Mouse (Mus musculus) adrenal gland, adult 18-20 months (tissue): ENCODE measurements around the gene Igfbp5. TPM values are rescaled to one million over a fixed set of nuclear protein-coding genes. Genes with fewer than 3 reads are reported as not detected.

Experiments
- DNase-seq, 2 experiments: peaks; one replicate each; pipeline ENCODE4 v3.0.0; 2021 to 2022; ENCODE audit warnings: low spot score in 2 of 2
- total RNA-seq, 2 experiments: library from RNA; stranded (reverse); gene quantifications; 1 replicate in 1 of 2; 2 replicates in 1 of 2; pipeline ENCODE4 v1.2.3; 2021

The Igfbp5 gene
- total RNA-seq, 2 experiments from 2014 or later: 99.0 to 159 TPM

DNA sequence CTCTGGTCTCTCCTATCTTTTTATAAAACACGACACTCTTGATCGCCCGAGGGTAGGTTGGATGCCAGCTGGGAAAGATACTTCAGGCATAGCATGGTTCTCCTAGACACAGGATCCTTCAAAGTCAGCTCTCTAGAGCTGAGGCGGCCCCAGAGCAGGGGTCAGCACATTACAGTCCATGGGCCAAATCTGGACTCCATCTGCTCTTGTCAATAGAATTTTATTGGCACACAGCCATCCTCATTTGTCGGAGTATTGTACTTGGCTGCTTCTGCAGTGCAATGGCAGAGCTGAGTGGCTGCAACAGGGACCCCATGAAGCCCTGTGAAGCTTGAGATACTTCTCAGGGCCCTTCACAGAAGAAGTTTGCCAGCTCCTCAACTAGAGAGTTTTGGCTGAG, 59.5 kb downstream of the Igfbp5 start:
- no peak for DNase-seq

GRCm38 (mm10) chr1:72813639-72814403, 60.9 kb downstream of the Igfbp5 start:
- DNase-seq: no peak

GRCm38 (mm10) chr1:72813089-72813638, 61.5 kb downstream of the Igfbp5 start:
- DNase-seq: no peak

DNA sequence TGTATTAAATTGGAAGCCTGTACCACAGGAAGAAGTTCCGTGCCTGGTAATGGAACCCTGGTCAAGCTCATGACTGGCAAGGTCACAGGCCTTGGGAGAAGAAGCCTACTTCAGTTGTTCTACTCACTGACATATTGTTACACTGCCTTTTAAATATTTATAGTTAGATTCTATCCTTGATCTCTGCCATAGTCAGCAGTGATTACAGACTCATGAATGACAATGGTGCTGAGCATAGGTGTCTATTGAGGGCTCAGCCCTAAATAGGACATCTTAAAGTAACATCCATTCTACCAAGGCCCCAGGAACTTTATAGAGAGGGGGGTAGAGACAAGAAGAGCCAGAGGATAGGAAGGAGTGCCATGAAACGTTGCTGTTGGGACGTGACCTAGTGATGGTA, 63.6 kb downstream of the Igfbp5 start:
- no peak for DNase-seq

GRCm38 (mm10) chr1:72809951-72810675, 64.6 kb downstream of the Igfbp5 start:
- no peak for DNase-seq

- DNase-seq: no peak
Measured at GRCm38 (mm10) chr1:72809304-72809703, 65.4 kb downstream of the Igfbp5 start.

Other genes starting within 250 kb of the Igfbp5 start
- gene Ankar, start 174.3 kb downstream of the Igfbp5 start, total RNA-seq: not detected
- gene Rpl37a, start 163.6 kb downstream of the Igfbp5 start, total RNA-seq: 100 to 1,000 TPM; 932 to 993 TPM
- gene Igfbp2, start 50.4 kb downstream of the Igfbp5 start, total RNA-seq: 1 to 10 TPM; 1.2 to 4.1 TPM
- gene Tnp1, start 141.0 kb upstream of the Igfbp5 start, total RNA-seq: not detected